Comparison of ENCODE assay signal across 10 mouse cellular contexts in genomic region chr11:46301579-46302248, GRCm38 (mm10). TPM values are rescaled to one million over a fixed set of nuclear protein-coding genes. Genes with fewer than 3 reads are reported as not detected.
DNase-seq lines count a peak whose midpoint lies in the region.
"Had no signal": no experiment of that assay in that cellular context is flagged by ENCODE, and none has a peak within 500 bp of the region (broad histone marks: within the 10 kb centered on the region; RNA-seq: fewer than 3 reads in every experiment).

No protein-coding gene starts in this region.

- peak; percentile 56 for DNase-seq in cerebellum, adult 9-11 months
- DNase-seq in cerebellum, postnatal 4 days (ENCODE audit: low spot score in 2 of 2): no peak
- DNase-seq in layer of hippocampus, adult 11-12 months (ENCODE audit: low spot score): peak; percentile 67
- no peak for DNase-seq in layer of hippocampus, postnatal 14 days (ENCODE audit: low spot score in 2 of 2)
- DNase-seq in right cerebral cortex, adult 18-20 months: peak; percentile 85
- no peak for DNase-seq in right cerebral cortex, postnatal 14 days
- DNase-seq in liver: no peak
- DNase-seq: adrenal gland, postnatal 10 days; gastrocnemius, postnatal 10 days; heart, postnatal 14 days had no signal

RNA-seq across cellular contexts. Expression of gene Cyfip2, which starts 10.9 kb away (rescaled TPM):
- total RNA-seq in layer of hippocampus, postnatal 14 days (2021): 100 to 1,000 TPM; 362 to 381 TPM

Comparison
In these comparisons a context has a peak if more than half of its experiments do, and no peak if none do; other contexts are left out.
1. DNase-seq: peak in cerebellum, adult 9-11 months (single experiment), layer of hippocampus, adult 11-12 months (single experiment) and right cerebral cortex, adult 18-20 months (single experiment); none in cerebellum, postnatal 4 days (0 of 2), layer of hippocampus, postnatal 14 days (0 of 2), right cerebral cortex, postnatal 14 days (single experiment) and liver (single experiment).